Mouse (Mus musculus) myocyte (in vitro differentiated cells): ENCODE measurements around the gene Olfr738. TPM values are rescaled to one million over a fixed set of nuclear protein-coding genes. Genes with fewer than 3 reads are reported as not detected.

Experiments used
- H3K27me3 ChIP-seq: one replicate; pipeline ENCODE4 v1.6.1; 2011; ENCODE audit not compliant: control insufficient read depth, insufficient read depth, insufficient read length
- H3K36me3 ChIP-seq: one replicate; pipeline ENCODE4 v1.6.1; 2011; ENCODE audit not compliant: control insufficient read depth, insufficient read depth
- H3K4me2 ChIP-seq: one replicate; pipeline ENCODE4 v1.6.1; 2011; ENCODE audit warnings: low read depth, control low read depth
- H3K4me3 ChIP-seq: one replicate; pipeline ENCODE4 v1.5.1; 2011; ENCODE audit warnings: mild to moderate bottlenecking, control low read depth, moderate library complexity
- H3K79me2 ChIP-seq: one replicate; pipeline ENCODE4 v1.6.1; 2011; ENCODE audit not compliant: control insufficient read depth, insufficient read depth
- H3ac ChIP-seq: one replicate; pipeline ENCODE4 v1.6.1; 2011; ENCODE audit not compliant: control insufficient read depth, insufficient read length
- CEBPB ChIP-seq: IDR thresholded peaks from 2 replicates; pipeline ENCODE4 v1.6.1; 2011; ENCODE audit warnings: mild to moderate bottlenecking, moderate library complexity; ENCODE audit not compliant: poor library complexity, insufficient read depth, severe bottlenecking
- E2F4 ChIP-seq: IDR thresholded peaks from one replicate; pipeline ENCODE4 v1.6.1; 2011; ENCODE audit warnings: mild to moderate bottlenecking, control low read depth, moderate library complexity; ENCODE audit not compliant: insufficient read depth
- MAX ChIP-seq: IDR thresholded peaks from one replicate; pipeline ENCODE4 v1.6.1; 2011; ENCODE audit warnings: low read depth, mild to moderate bottlenecking, control low read depth
- MYOD1 ChIP-seq, 3 experiments: IDR thresholded peaks; one replicate each; pipeline ENCODE4 v1.6.1; 2011; ENCODE audit warnings: control low read depth in 2 of 3, low read depth in 2 of 3, mild to moderate bottlenecking in 2 of 3, moderate library complexity in 1 of 3; ENCODE audit not compliant: insufficient read length in 2 of 3, control insufficient read depth in 1 of 3
- MYOG ChIP-seq, 3 experiments: IDR thresholded peaks; one replicate each; pipeline ENCODE4 v1.6.1; 2011; ENCODE audit warnings: control low read depth in 2 of 3, low read depth in 2 of 3, mild to moderate bottlenecking in 2 of 3; ENCODE audit not compliant: insufficient read length in 2 of 3, control insufficient read depth in 1 of 3, insufficient read depth in 1 of 3
- POLR2A ChIP-seq: IDR thresholded peaks from one replicate; pipeline ENCODE4 v1.6.1; 2011; ENCODE audit warnings: low read depth, mild to moderate bottlenecking, control low read depth, moderate library complexity; ENCODE audit not compliant: insufficient read length
- POLR2AphosphoS2 ChIP-seq: IDR thresholded peaks from one replicate; pipeline ENCODE4 v1.6.1; 2011; ENCODE audit warnings: low read depth, control low read depth; ENCODE audit not compliant: insufficient read length
- REST ChIP-seq: IDR thresholded peaks from one replicate; pipeline ENCODE4 v1.6.1; 2011; ENCODE audit warnings: mild to moderate bottlenecking, control low read depth, moderate library complexity; ENCODE audit not compliant: insufficient read depth, insufficient read length
- SRF ChIP-seq: IDR thresholded peaks from one replicate; pipeline ENCODE4 v1.6.1; 2011; ENCODE audit warnings: low read depth; ENCODE audit not compliant: control insufficient read depth, insufficient read length
- TCF12 ChIP-seq: IDR thresholded peaks from one replicate; pipeline ENCODE4 v1.6.1; 2011; ENCODE audit warnings: mild to moderate bottlenecking, control low read depth; ENCODE audit not compliant: poor library complexity, insufficient read depth, severe bottlenecking
- TCF3 ChIP-seq: IDR thresholded peaks from one replicate; pipeline ENCODE4 v1.6.1; 2011; ENCODE audit warnings: low read depth, control low read depth; ENCODE audit not compliant: insufficient read length
- USF1 ChIP-seq: IDR thresholded peaks from one replicate; pipeline ENCODE4 v1.6.1; 2011; ENCODE audit warnings: low read depth, mild to moderate bottlenecking, control low read depth, moderate library complexity
- polyA plus RNA-seq: library from polyadenylated mRNA; unstranded; fragments of >200 nt; fragmentation: generic; extraction: Trizol; gene quantifications from one replicate; pipeline ENCODE4 v1.2.1, GENCODE M21; 2012; ENCODE audit warnings: missing spikeins

Gene Olfr738
- polyA plus RNA-seq, 1 experiment, result not detected

GRCm38 (mm10) chr14:50380863-50381262 is 26.5 kb upstream of the Olfr738 start, which contains the start of gene Olfr736:
Gene Olfr736 (plus strand): TSS chr14:50381163.
- Histone ChIP-seq H3K36me3 (no peaks in the 10 kb centered on the region), H3K4me2 (no peak within 1 kb of the TSS), H3ac (no peak within 1 kb of the TSS), H3K27me3 (no peaks in the 10 kb centered on the region), H3K79me2 (no peaks in the 10 kb centered on the region), H3K4me3 (no peak within 1 kb of the TSS)
- TF ChIP-seq USF1 (no peak), TCF3 (no peak), MAX (no peak), CEBPB (no peak), MYOG (IDR thresholded peaks at IDR 0.05; ENCODE audit: control insufficient read depth in 1 of 3, insufficient read depth in 1 of 3, insufficient read length in 2 of 3, low read depth in 2 of 3) (no peak), E2F4 (no peak), TCF12 (no peak), REST (no peak), SRF (no peak), POLR2A (no peak), MYOD1 (IDR thresholded peaks at IDR 0.05; ENCODE audit: control insufficient read depth in 1 of 3, insufficient read length in 2 of 3, low read depth in 2 of 3) (no peak), POLR2AphosphoS2 (no peak)

GRCm38 (mm10) chr14:50418326-50418725 is 11.0 kb downstream of the Olfr738 start, which contains the start of gene Olfr739:
Gene Olfr739 (plus strand): TSS chr14:50418626.
- H3K4me3 ChIP-seq, result no peak within 1 kb of the TSS
- no peaks in the 10 kb centered on the region for H3K79me2 ChIP-seq
- H3K4me2 ChIP-seq, result no peak within 1 kb of the TSS
- no peak within 1 kb of the TSS for H3ac ChIP-seq
- H3K36me3 ChIP-seq, result no peaks in the 10 kb centered on the region
- TF ChIP-seq MYOD1 (IDR thresholded peaks at IDR 0.05; ENCODE audit: control insufficient read depth in 1 of 3, insufficient read length in 2 of 3, low read depth in 2 of 3), result no peak
- no peak for TF ChIP-seq TCF12
- no peak for TF ChIP-seq MYOG (IDR thresholded peaks at IDR 0.05; ENCODE audit: control insufficient read depth in 1 of 3, insufficient read depth in 1 of 3, insufficient read length in 2 of 3, low read depth in 2 of 3)
- no peak for TF ChIP-seq POLR2AphosphoS2
- TF ChIP-seq E2F4, result no peak
- TF ChIP-seq TCF3, result no peak
- no peak for TF ChIP-seq POLR2A
- no peak for TF ChIP-seq USF1
- TF ChIP-seq SRF, result no peak
- TF ChIP-seq MAX, result no peak
- no peak for TF ChIP-seq CEBPB
- no peak for TF ChIP-seq REST
- no peaks in the 10 kb centered on the region for H3K27me3 ChIP-seq

- Histone ChIP-seq H3K36me3 (no peaks in the 10 kb centered on the region), H3K79me2 (no peaks in the 10 kb centered on the region), H3ac (no peak within 1 kb of the TSS), H3K27me3 (no peaks in the 10 kb centered on the region), H3K4me2 (no peak within 1 kb of the TSS), H3K4me3 (no peak within 1 kb of the TSS)
- TF ChIP-seq MYOG (IDR thresholded peaks at IDR 0.05; ENCODE audit: control insufficient read depth in 1 of 3, insufficient read depth in 1 of 3, insufficient read length in 2 of 3, low read depth in 2 of 3), result no peak
Measured at GRCm38 (mm10) chr14:50445245-50445644, 37.9 kb downstream of the Olfr738 start, which contains the start of gene Olfr740. Gene Olfr740 (plus strand): TSS chr14:50445545.

Other genes starting within 250 kb of the Olfr738 start
- not detected for gene Olfr730, start 219.4 kb upstream of the Olfr738 start, polyA plus RNA-seq
- not detected for gene Olfr731, start 165.7 kb upstream of the Olfr738 start, polyA plus RNA-seq
- not detected for gene Olfr732, start 123.4 kb upstream of the Olfr738 start, polyA plus RNA-seq
- not detected for gene Olfr733, start 106.0 kb upstream of the Olfr738 start, polyA plus RNA-seq
- gene Olfr734, start 80.8 kb upstream of the Olfr738 start, polyA plus RNA-seq, result not detected
- gene Olfr735, start 58.7 kb upstream of the Olfr738 start, polyA plus RNA-seq, result not detected
- not detected for gene Tlr11, start 49.7 kb upstream of the Olfr738 start, polyA plus RNA-seq
- gene Olfr736, start 26.4 kb upstream of the Olfr738 start, polyA plus RNA-seq, result not detected
- gene Olfr739, start 11.1 kb downstream of the Olfr738 start, polyA plus RNA-seq, result not detected
- not detected for gene Olfr740, start 38.0 kb downstream of the Olfr738 start, polyA plus RNA-seq
- gene Olfr741, start 65.2 kb downstream of the Olfr738 start, polyA plus RNA-seq, result not detected
- not detected for gene Olfr742, start 96.0 kb downstream of the Olfr738 start, polyA plus RNA-seq
- gene Olfr743, start 114.3 kb downstream of the Olfr738 start, polyA plus RNA-seq, result not detected
- not detected for gene Olfr744, start 207.3 kb downstream of the Olfr738 start, polyA plus RNA-seq
- gene Olfr745, start 231.8 kb downstream of the Olfr738 start, polyA plus RNA-seq, result not detected
- gene Olfr746, start 239.5 kb downstream of the Olfr738 start, polyA plus RNA-seq, result not detected